Comparison of ENCODE assay signal across 8 mouse cellular contexts in the genomic region with DNA sequence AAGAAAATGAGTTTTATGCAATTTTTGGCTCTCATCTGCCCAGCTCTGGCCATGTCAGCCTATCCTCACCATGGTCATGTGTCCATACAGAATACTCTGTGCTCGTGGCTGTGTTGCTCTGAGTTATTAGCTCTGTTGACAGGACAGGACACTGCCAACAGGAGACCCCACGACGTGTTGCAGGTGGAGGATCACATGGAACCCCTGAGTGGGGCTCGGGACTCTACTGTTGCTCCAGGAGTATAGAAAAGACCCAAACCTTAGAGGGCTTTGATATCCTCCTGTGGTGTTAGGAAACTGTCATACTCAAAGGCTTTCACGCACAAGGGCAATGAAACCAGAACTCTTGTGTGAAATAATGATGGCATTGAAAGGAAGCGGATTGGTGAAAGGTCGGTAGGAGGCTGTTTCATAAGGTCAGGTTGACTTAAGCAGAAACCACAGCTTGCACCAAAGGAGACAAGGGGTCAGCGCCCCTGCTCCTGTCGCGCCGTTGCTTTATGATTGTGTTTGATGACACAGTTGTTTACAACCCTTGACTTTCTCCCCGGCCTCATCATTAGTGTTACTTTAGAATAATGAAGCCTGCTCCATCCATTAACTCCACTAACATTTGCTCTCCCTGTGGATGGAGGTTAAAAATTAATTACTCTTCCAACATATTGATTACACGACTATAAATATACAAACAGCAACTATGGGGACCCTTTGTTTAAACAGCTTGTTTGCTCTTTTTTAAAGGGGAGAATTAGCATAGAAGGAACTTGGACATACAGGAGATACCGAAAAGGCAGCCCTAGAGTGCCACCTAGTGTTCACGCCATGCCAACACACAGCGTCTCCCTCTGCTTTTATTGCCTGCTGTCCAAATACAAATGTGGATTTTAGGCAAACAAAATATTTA. TPM values are rescaled to one million over a fixed set of nuclear protein-coding genes. Genes with fewer than 3 reads are reported as not detected.
A peak's percentile ranks its signal among the peaks of the same experiment; 100 is the strongest.
DNase-seq lines count a peak whose midpoint lies in the region; ATAC-seq lines count a peak whose summit lies in the region.

No protein-coding gene starts in this region.

- DNase-seq in 3134 (ENCODE audit: extremely low read depth, insufficient read length, low spot score) (peak; percentile 50), liver (peak; percentile 73)
- peak; percentile 75 for DNase-seq in adrenal gland, adult 2 months
- peak; percentile 74 for DNase-seq in embryo, embryonic 11 days
- DNase-seq in gastrocnemius, postnatal 36 days: peak; percentile 61 to 66
- DNase-seq in monocyte, adult 2 months (ENCODE audit: low read depth in 1 of 2, low spot score in 2 of 2): peak; percentile 39 to 62
- peak; percentile 46 to 55 for DNase-seq in spleen, postnatal 36 days (ENCODE audit: low spot score in 2 of 2)

- H3K4me3 ChIP-seq in kidney, embryonic 15.5 days (replicated peaks): no peak overlapping the region

- H3K27ac ChIP-seq in kidney, embryonic 15.5 days: no peak overlapping the region

- H3K4me2 ChIP-seq in kidney, embryonic 15.5 days: peak overlapping the region; percentile 48

- no peaks in the 10 kb centered on the region for H3K27me3 ChIP-seq in kidney, embryonic 15.5 days

- no peaks in the 10 kb centered on the region for H3K36me3 ChIP-seq in kidney, embryonic 15.5 days

- peaks cover 4% of the 10 kb centered on the region for H3K4me1 ChIP-seq in kidney, embryonic 15.5 days

- WGBS in kidney, embryonic 15.5 days: 11% methylated on average over 16 of the region's 16 CpGs

- no peak overlapping the region for H3K9ac ChIP-seq in kidney, embryonic 15.5 days

- intact Hi-C loops in gastrocnemius, postnatal 36 days (cut with DNase I): loop anchor here (2.0 to 5.0 kb wide), 3 partner anchors 127 to 482 kb away; partner anchors contain the start of gene Met

- H3K9me3 ChIP-seq in kidney, embryonic 15.5 days (replicated peaks): peaks cover 10% of the 10 kb centered on the region

- peak; percentile 79 for ATAC-seq in kidney, embryonic 15.5 days (replicated peaks; ENCODE audit: low FRiP score)

RNA-seq across cellular contexts. Expression of gene Capza2, which starts 46.7 kb away (rescaled TPM):
- 100 to 1,000 TPM; 144 to 170 TPM for total RNA-seq in adrenal gland, adult 2 months (2021)
- 2.1 and 2.2 TPM in 2 replicates for polyA plus RNA-seq in adrenal gland, adult 2 months (2012; rRNA removed)
- total RNA-seq in gastrocnemius, postnatal 36 days (2021): 100 to 1,000 TPM; 299 to 306 TPM
- polyA plus RNA-seq in kidney, embryonic 15.5 days (2015; fragmentation: Nextera tagmentation; extraction: Ambion mirVana): 212 and 226 TPM in 2 replicates
